Mouse (Mus musculus) adrenal gland, adult 8-10 months (tissue): ENCODE results near the gene Rpl18. TPM values are rescaled to one million over a fixed set of nuclear protein-coding genes. Genes with fewer than 3 reads are reported as not detected.

Experiments
- DNase-seq: peaks from one replicate; pipeline ENCODE4 v3.0.0; 2022
- total RNA-seq, 4 experiments: library from RNA; stranded (reverse); gene quantifications; 2 replicates each; pipeline ENCODE4 v1.2.4; 2022

The Rpl18 gene
- 1,000 to 10,000 TPM; 1,011 to 1,224 (median 1,104) TPM for total RNA-seq

DNA sequence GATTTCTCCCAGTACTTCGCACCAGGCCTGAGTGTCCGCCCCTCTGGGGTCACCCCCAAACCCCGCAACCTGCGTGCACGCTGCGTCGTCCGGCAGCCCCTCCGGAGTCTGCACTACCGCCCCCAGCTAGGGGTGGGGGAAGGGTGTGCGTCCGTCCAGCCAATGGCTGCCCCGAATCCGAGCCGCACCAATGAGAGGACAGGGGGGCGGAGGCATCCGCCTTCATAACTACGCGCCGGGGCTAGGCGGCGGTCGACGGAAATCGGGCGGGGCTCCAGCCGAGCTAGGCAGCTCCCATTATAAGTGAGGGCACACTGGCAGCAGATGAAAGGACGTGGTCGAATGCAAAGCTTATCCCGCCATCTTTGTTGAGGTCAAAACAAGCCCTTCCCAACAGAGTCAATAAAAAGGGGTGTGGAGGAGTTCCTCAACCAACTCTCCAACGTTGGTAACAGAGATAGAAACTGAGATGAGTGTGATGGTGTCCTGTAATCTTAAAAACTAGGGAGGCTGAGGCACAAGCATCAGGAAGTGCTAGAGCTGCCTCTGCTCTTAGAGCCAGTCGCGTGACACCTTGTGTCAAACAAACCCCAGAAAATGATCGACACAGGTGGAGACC lies at the start of gene Rpl18:
Gene Rpl18, plus strand, starts transcription at position 368 of the 619 bp plus-strand sequence.
- peak; percentile 98 for DNase-seq

DNA sequence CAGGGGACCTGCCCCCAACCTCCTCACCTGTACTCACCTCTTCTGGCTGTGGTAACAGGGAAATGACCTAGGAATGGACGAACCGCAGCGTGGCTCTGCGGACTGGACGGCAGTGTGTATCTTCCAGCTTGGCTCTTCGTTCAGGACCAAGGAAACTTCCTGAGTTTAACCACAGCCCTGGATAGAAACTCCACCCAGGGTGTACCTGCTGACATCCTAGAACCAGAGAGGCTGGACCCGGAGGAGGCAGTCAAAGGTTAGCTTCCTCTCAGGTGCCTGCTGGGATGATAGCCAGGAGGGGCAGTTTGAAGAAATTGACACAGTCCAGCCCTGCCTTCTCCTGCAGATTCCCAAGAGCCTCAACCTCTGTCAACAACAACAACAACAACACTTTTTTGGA lies 49.1 kb upstream of the Rpl18 start, which contains the start of gene Fut2:
Gene Fut2, minus strand, starts transcription at position 234 of the 400 bp plus-strand sequence.
- no peak for DNase-seq

DNA sequence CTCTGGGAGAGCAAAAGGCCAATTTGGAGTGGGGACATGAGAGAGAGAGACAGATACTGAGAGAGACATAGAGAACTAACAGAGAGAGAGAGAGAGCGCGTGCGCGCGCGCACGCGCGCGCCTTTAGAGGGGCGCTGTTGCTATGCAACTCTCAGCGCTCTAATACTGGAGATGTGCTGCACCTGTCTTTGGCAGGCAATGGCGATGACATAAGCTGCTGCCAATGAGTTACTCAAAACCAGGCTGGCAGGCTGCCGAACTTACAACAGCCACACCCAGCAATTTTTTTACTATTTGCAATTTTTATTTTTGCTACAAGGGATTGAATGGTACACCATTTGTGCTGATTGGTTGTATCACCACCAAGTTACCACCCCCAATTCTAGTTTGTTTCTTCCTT lies 47.5 kb upstream of the Rpl18 start:
- no peak for DNase-seq

DNA sequence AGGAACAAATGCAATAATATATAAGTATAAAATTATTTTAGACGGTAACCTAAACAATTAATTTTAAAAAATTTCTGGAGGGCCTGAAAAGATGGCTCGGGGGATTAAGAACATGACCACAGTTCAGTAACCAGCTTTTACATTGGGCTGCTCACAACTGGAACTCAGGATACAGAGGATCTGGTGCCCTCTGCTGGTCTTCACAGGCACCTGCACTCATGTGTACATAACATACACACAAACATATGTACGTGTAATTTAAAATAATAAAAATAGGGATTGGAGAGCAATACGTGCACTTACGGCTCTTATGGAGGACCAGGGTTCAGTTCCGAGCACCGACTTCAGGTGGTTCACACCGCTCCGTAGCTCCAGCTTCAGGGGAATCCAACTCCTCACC lies 46.3 kb upstream of the Rpl18 start:
- no peak for DNase-seq

DNA sequence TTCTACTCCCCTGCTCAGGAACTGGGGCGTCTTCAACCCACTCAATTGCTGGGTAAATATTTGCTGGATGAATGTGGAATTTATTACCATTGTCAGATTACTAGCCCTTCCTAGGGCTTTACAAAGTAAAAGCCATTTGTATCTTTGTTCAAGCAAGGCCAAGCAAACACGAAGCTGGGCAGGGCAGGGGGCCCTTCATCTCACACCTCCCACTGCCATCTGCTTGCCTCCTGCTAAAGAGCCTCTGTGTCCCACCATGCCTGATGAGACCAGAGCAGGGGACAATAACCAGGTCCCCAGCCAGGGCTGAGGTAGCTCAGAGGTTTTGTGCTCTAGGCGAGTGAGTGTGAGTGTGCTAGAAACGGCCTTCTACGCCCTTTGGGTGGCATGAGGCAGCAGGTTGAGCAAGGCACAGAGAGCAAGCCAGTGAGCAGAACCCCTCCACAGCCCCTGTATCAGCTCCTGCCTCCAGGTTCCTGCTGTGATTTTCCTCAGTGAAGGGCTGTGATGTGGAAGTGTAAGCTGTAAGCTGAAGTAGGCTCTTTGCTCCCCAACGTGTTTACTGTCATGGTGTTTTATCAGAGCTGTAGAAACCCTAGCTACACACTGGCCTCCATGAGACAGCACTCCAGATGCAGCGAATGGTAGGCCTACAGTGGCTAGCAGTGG lies 37.5 kb upstream of the Rpl18 start:
- DNase-seq: no peak

DNA sequence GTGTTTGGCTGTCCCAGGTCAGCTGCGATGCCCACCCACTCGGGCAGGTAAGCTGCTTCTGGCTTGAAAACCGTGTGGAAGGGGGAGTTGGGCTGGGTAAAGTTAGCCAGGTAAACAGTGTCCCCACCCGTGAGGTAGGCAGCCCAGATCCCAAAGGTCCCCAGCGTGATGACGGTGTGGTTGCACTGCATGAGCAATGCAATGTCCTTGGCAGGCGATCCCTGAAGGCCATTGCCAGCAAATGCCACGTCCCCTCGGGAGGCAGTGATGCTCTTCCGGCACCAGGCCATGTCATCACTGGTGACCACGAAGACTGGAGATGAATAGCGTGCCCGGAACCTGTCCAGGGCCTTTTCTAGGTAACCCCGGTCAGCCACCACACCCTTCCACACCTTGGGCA lies 36.7 kb upstream of the Rpl18 start:
- DNase-seq: no peak

DNA sequence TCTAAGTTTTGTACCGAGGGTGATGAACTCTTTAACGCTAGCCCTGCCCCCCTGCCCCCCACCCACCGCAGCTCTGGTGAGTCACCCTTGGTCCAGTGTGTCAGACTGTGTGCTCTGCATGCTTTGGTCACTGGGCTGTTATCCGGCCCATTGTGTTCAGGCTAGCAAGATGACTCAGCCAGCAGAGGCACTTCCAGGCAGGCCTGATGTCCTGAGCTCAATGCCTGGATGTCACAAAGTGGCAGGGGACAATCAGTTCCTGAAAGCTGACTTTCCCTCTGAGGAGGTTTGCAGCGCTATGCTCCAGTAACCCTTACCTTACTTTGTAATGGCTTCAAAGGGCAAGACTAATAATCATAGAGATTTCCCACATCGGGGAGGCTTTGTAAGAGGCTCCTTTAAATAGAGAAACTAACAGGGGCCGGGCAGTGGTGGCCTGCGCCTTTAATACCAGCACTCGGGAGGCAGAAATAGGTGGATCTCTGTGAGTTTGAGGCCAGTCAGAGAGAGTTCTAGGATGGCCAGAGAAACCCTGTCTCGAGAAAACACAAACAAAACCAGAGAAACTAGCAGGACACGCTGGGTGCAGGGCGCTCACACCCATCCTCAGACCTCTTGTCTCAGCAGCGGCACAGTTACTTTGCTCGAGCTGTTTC lies 35.2 kb upstream of the Rpl18 start:
- peak; percentile 71 for DNase-seq

DNA sequence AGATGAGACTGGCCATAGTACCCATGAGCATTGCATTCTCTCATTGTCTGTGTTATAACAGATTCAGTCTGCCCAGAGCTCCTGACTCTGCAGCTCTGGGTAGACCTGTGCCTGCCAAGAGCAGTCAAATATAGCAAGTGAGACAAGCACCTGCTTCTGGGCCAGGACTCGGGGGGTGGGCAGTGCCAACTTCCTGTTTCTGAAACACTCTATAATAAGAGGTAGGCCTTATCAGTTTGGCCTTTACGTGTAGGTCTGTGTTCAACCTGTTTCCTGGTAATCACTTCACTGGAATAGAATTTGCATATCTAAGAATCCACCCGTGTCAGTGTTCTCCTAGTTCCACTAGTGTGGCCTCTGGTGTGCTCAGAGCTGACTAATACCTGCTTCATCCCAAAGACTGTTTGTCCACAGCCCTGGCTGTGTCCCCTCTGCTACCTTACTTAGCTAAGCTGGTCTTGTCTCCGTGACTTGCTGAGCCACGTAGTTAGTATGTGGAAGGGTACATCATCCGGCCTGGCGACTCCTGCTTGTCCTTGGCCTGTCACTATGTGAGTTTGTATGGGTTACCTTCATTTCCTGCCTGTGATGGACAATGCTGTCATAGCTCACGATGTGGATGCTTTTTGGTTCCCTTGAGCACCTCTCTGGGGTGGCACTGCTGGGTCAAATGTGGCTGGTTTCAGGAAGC lies 34.1 kb upstream of the Rpl18 start:
- DNase-seq: no peak

DNA sequence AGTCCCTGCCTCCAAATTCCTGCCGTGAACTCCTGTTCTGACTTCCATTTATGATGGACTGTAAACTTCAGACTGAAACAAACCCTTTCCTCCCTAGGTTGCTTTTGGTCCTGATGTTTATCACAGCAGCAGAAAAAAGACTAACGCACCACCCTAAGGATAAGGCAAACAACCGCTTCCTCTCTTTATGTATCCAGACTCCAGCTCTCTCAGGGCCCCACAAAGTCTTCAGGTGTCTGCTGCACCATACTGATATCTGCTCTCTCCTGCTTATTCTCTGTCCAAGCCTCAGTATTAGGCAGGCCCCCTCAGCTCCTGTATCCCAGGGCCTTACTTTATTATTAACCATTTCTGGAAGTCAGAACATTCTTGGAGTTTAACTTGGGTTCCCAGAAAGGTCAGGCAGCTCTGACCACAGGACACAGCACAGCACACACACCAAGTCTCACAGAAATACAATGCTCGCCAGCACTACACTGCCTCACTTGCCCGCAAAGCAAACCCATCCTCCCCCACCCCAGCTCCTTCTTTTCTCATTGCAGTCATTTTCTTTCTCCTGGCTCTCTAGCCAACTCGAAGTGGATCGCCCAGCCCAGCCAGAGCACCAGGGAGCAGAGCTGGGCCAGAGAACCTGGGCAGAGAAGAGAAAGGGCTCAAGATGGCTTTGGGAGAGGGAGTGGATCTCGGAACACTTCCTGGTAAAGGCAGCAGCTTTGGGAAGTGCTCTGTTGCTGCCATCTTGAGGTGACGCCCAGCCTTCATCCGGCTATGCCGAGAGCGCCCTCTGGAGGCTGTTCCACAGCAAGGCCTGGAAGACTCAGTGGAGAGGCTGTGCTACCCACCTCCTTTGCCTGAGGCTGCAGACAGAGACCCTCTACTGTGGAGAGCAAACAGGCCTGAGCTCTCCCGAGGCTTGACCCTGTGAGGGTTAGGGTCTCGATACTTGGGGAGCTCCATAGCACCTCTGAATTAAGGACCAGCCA lies 32.8 kb upstream of the Rpl18 start:
- peak; percentile 75 for DNase-seq

DNA sequence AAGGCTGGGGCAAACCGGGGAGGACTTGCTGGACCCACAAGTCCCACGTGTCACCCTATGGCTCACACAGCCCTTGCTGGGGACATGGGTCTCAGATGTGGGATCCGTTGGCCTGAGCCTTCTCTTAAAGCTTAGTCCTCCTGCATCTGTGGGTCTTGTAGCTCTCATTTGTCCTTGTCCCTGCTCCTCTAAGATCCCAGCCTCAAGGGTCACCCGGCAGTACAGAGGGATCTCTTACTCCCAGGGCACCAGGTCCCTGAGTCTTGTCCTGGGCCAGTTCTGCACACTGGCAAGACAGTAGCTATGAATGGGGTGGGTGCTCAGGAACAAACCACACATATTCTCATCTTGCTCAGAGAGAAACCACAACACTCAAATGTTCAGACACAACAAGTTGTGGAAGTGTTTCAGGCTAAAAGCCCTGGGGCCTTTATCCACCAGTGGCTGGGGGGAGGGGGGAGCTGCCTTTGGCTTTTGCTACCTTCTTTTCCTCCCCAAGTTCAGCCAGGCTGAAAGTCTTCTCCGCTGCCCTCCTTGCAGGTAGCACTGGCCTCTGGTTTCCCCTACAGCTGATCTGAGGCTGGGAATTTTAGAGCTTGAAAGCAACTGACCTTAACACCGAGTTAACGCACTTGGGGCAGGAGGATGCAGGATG lies 31.7 kb upstream of the Rpl18 start, which contains the start of gene Ntn5:
Gene Ntn5, plus strand, starts transcription at position 627 of the 655 bp plus-strand sequence.
- no peak for DNase-seq

DNA sequence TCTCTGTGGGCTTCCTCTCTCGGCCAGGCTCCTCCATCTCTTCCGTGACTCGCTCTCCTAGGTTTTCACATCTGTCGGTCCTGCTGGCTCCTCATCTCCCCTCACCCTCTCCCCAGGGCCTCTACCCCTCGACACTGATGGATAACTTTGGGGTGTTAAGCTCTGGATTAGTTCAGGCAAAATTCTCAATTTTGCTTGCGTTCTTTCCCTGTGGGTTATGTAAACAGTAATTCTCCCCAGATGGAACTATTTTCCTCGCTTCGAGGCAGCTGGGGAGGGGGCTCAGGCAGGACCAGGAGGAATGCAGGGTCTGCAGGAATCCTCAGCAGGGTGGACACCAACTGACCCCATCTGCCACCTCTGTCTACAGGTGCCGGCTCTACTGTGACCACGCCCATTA lies 29.4 kb upstream of the Rpl18 start:
- no peak for DNase-seq

DNA sequence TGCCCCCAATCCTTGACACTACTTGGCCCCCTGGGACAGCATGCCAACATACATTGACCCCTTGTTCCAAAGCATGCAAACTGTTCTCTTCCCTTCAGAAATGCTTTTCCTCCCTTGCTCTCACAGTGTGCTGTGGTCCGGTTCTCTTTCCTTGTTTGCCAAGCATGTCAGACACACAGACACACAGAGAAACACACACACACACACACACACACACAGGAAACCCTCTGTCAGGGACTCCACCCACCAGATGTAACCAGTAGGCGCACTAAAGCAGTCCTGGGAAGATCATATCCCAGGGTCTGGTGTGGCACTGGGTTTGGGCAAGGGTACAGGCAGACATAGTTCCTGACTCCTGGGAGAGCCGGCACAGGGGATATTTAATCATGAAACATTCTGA lies 28.4 kb upstream of the Rpl18 start:
- DNase-seq: no peak

DNA sequence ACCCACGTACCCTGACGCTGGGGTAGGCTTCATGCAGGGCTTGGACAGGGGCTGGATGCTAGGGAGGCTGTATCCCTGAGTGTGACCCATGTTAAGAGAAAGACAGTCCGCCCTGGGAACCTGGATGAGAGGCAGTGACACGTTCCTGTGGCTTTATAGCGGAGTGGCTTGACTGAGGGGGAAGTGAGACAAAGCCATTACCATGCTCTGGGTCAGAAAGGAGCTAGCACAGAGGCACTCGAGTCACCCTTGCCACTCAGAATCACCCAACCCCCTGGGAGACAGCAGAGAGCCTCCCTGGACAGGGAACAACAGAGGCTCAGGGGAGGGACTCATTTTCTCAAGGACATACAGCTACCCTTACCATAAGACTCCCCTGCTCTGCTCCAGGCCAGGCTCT lies 26.2 kb upstream of the Rpl18 start:
- no peak for DNase-seq

DNA sequence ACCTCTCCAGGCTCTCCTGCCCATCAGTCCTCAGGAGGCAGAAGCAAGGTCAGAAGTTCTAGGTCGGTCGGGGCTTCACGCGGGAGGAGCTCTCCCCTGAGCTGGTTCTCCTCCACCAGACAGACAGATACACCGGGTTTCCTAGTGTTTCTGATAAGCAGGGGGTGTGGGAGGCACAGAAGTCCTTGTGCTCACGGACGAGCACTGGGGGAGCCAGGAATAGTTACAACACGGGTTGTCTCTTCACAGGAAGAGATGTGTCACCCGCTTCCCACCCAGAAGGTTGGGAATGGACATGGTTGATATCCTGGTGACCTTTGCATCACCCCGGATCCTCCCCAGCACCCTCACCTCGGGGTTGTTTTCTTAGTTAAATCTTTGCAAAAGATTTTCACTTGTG lies 25.5 kb upstream of the Rpl18 start:
- DNase-seq: no peak

DNA sequence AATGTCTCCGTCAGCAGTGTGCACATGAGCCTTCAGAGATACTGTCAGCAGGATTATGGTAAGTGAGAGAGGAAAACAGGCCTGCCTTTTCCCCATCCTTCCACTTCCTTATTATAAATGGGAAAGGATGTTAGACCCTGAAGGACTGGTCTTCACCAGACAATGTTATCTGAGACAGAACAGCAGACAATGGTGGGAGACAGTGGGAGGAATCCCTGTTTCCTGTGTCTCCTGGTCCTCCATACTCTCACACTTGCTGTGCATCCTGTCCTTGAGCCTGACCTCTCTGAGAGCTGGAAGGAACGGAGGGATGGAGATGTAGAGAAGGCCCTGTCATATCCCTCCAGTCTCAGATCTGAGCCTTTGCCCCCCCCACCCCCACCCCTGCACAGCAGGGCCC lies 22.9 kb upstream of the Rpl18 start:
- DNase-seq: no peak

DNA sequence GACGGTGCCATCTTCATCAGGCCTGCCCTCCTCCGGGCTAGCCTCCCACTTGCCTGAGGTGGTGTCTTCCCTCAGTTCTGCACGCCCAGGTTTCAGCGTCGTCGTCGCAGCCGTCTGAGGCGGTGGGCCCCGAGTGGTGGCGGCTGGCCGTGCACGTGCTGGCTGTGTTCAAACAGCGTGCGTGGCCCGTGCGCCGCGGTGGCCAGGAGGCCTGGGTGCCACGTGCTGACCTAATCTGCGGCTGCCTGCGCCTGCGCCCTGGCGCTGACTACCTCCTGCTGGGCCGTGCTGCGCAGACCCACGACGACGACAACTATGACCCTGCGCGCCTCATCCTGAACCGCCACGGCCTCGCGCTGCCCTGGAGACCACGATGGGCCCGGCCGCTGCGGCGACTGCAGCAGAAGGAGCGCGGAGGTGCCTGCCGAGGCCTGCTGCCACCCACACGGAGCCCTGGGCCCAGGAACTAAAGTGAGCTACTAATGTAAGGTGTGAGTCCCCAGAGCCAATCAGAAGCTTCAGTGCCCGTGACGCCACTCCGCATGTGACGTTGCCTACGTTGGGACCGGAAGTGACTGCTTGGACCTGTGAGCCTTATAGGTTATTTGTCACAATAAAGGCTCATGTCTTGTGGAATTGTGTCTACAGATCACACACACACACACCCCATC lies 21.2 kb upstream of the Rpl18 start, which contains the start of gene Sec1:
Gene Sec1, minus strand, starts transcription at position 482 of the 671 bp plus-strand sequence.
- no peak for DNase-seq

DNA sequence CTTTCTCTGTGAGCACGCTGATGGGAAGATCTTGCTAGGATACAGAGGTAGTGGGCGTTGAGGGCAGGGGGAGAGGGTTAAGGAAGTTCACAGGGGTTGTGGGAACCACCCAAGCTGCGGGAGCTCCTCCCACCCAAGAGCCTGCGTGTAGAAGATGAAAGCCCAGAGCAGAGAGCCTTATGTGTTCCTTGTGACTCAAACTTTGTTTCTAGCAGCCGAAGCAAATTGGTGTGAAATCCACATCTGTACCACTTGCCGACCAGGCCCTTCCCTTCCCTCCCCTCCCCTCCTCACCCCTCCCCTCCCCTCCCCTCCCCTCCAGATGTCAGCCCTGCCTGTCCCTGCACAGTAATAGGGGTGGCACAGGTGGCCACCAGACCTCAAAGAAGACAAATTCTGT lies 20.2 kb upstream of the Rpl18 start:
- DNase-seq: no peak

DNA sequence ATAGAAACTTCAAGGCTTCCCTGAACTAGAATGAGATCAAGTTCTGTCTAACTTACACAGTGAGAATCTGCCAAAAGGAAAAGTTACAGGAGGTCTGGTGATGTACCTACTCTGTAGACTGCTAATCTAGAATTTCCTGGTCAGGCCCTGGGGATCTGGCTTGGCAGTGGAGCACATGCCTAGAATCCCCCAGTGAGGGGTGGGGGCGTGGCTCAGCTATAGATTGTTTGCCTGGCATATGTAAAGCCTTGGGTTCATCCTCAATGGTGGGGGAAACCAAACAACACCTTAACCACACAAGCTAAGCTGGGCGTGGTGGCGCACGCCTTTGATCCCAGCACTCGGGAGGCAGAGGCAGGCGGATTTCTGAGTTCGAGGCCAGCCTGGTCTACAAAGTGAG lies 17.4 kb upstream of the Rpl18 start:
- DNase-seq: no peak

DNA sequence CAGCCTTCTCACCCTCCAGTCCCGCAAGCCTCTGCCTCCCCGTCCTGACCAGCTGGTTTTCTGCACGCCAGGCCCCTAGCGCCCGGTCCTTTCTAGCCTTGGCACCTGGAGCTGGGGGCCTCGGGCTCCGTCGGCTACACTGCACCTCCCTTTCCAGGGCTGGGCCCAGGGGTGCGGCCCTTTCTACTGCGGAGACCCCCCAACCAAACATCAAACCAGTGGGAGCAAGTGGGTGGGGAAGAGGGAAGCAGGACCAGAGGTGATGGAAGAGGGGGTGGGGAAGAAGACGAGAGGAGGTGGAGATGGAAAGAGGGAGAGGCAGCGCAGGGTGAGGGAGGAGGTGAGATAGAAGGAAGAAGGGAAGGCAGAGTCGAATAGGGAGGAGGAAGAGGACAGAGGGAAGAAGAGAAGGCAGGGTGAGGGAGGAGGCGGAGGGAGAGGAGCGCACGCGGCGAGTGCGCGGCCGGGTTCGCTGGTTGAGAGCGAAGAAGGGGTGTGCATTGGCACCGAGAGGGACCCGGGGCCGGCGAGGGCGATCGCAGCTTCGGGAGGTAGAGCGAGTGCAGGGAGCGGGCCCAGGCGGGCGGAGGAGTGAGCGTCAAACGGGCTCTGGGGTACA lies 15.6 kb upstream of the Rpl18 start, which contains the start of gene Car11:
Gene Car11, plus strand, starts transcription at position 321 of the 619 bp plus-strand sequence.
- no peak for DNase-seq
